Comparison of ENCODE assay signal across 19 mouse cellular contexts in the genomic region with DNA sequence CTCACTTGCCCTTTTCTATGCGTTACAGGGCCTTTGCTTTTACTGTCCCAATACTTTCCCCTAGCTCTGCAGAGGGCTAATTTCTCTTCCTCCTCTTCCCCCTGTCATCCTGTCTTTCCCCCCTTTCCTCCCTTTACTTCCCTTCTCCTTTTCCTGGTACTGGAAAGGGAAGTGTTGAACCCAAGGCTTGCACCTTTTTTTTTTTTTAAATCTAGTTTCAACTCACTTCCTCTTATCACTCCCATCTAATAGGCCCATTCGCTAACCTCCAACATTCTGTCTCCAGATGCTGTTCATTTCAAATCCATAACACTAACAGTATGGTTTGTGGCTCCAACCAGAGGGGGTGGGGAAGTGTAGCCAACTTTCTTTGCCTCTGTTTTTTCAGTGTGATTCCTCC.
"Had no signal": no experiment of that assay in that cellular context is flagged by ENCODE, and none has a peak within 500 bp of the region (broad histone marks: within the 10 kb centered on the region; RNA-seq: fewer than 3 reads in every experiment).

No protein-coding gene starts in this region.

- H3K27me3 ChIP-seq: limb, embryonic 13.5 days; liver, embryonic 13.5 days; megakaryocyte, embryonic 14.5 days; midbrain, embryonic 13.5 days; stomach, embryonic 15.5 days had no signal

- H3K4me1 ChIP-seq: midbrain, embryonic 10.5 days; midbrain, embryonic 13.5 days; stomach, embryonic 15.5 days had no signal

- ATAC-seq: intestine, postnatal 0 days; midbrain, embryonic 13.5 days had no signal

- H3K9ac ChIP-seq: limb, embryonic 13.5 days; liver, embryonic 13.5 days; midbrain, embryonic 13.5 days; stomach, embryonic 15.5 days had no signal

- H3K9me3 ChIP-seq: limb, embryonic 13.5 days; liver, embryonic 13.5 days; megakaryocyte, embryonic 14.5 days; midbrain, embryonic 10.5 days; midbrain, embryonic 13.5 days; stomach, embryonic 15.5 days had no signal

- H3K4me2 ChIP-seq: limb, embryonic 13.5 days; liver, embryonic 13.5 days; midbrain, embryonic 13.5 days; stomach, embryonic 15.5 days had no signal

- DNase-seq: kidney, adult 2 months; kidney, postnatal 14 days; kidney, postnatal 4 days; left cerebral cortex, postnatal 4 days; liver, embryonic 13.5 days; lung, adult 2 months; lung, postnatal 14 days; lung, postnatal 4 days; right cerebral cortex, adult 18-20 months; right cerebral cortex, postnatal 14 days; right cerebral cortex, postnatal 4 days; spleen, adult 18-20 months; thymus, postnatal 25 days had no signal

- H3K27ac ChIP-seq: limb, embryonic 13.5 days; liver, embryonic 13.5 days; midbrain, embryonic 10.5 days; midbrain, embryonic 13.5 days; stomach, embryonic 15.5 days had no signal

- H3K36me3 ChIP-seq: limb, embryonic 13.5 days; midbrain, embryonic 10.5 days; midbrain, embryonic 13.5 days; stomach, embryonic 15.5 days had no signal

- H3K4me3 ChIP-seq: limb, embryonic 13.5 days; liver, embryonic 13.5 days; megakaryocyte, embryonic 14.5 days; midbrain, embryonic 10.5 days; midbrain, embryonic 13.5 days; stomach, embryonic 15.5 days had no signal
